Mouse (Mus musculus) embryonic facial prominence, embryonic 14.5 days (tissue): ENCODE measurements around the gene Cmtm2a. TPM values are rescaled to one million over a fixed set of nuclear protein-coding genes. Genes with fewer than 3 reads are reported as not detected.
"Not testable (repeated sequence)": the region's sequence is repeated elsewhere in the genome, so short reads cannot be mapped to it uniquely, and the experiment has no call there.

Experiments
- ATAC-seq: fragments of 200-750 bp; cut with Nextera tagmentation; 2 replicates; pipeline ENCODE4 v1.8.0; 2017; ENCODE audit warnings: low read depth, moderate number of reproducible peaks, moderate TSS enrichment
- DNase-seq: peaks from one replicate; pipeline ENCODE4 v3.0.0-alpha.2; 2015; ENCODE audit warnings: low spot score
- H3K27ac ChIP-seq: fragments of 300-500 bp; sonication (generic); replicated peaks from 2 replicates; pipeline ENCODE4 v1.5.1; 2014; ENCODE audit warnings: low read depth, mild to moderate bottlenecking, low read length, moderate library complexity
- H3K27me3 ChIP-seq: fragments of 300-500 bp; sonication (generic); replicated peaks from 2 replicates; pipeline ENCODE4 v1.6.1; 2014; ENCODE audit warnings: low read length; ENCODE audit not compliant: control insufficient read depth, insufficient read depth
- H3K36me3 ChIP-seq: fragments of 300-500 bp; sonication (generic); 2 replicates; pipeline ENCODE4 v1.6.1; 2014; ENCODE audit warnings: low read length, mixed read lengths; ENCODE audit not compliant: control insufficient read depth, insufficient read depth
- H3K4me1 ChIP-seq: fragments of 300-500 bp; sonication (generic); 2 replicates; pipeline ENCODE4 v1.6.1; 2014; ENCODE audit warnings: antibody characterized with exemption, low read length; ENCODE audit not compliant: control insufficient read depth, insufficient read depth
- H3K4me2 ChIP-seq: fragments of 300-500 bp; sonication (generic); 2 replicates; pipeline ENCODE4 v1.6.1; 2014; ENCODE audit warnings: low read depth, mild to moderate bottlenecking, low read length, moderate library complexity, mixed read lengths
- H3K4me3 ChIP-seq: fragments of 300-500 bp; sonication (generic); 2 replicates; pipeline ENCODE4 v1.5.1; 2014; ENCODE audit warnings: low read depth, mild to moderate bottlenecking, low read length
- H3K9ac ChIP-seq: fragments of 300-500 bp; sonication (generic); 2 replicates; pipeline ENCODE4 v1.6.1; 2014; ENCODE audit warnings: low read depth, mild to moderate bottlenecking, low read length, moderate library complexity, mixed read lengths
- H3K9me3 ChIP-seq: fragments of 300-500 bp; sonication (generic); 2 replicates; pipeline ENCODE4 v1.6.1; 2016; ENCODE audit warnings: low read length; ENCODE audit not compliant: control insufficient read depth
- WGBS: fragments of 180-500 bp; shearing (Covaris S2); extraction: QIAGEN DNeasy Blood & Tissue Kit; methylation state at CpG from one replicate; pipeline ENCODE4 v1.1.7; 2014; 5-methylcytosine and 5-hydroxymethylcytosine counted together
- polyA plus RNA-seq: library from polyadenylated mRNA; unstranded; fragments of >200 nt; fragmentation: Nextera tagmentation; extraction: Ambion mirVana; gene quantifications from 2 replicates; pipeline ENCODE4 v1.2.1, GENCODE M21; 2014

Gene Cmtm2a
- polyA plus RNA-seq, 1 experiment from 2014 or later: not detected

DNA sequence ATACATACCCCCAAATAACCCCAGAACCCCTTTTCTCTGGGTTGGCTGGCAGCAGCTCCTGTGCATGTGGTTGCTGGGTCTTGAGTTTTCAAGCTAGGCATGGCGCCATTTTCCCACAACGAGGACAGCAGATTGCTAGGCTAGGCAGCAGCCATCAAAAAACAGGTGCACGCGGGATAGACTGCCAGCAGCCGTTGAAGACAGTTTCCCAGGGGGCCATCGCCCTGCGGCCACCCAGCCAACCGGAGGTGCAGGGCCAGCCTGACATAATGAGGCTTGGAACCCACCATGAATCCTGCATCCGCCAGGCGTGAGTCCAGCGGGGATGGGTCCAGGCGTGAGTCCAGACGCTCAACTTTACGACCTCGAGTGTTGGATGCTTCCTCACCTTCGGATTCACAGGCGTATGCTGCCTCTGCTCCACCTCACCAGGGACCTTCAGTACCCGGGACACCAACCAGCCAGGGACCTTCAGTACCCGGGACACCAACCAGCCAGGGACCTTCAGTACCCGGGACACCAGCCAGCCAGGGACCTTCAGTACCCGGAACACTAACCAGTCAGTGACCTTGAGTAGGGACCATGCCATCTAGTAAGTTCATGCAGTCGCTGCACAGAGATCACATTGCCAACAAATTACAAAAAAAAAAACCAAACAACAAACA is 28.6 kb downstream of the Cmtm2a start:
- H3K27ac ChIP-seq, ATAC-seq, H3K4me3 ChIP-seq, H3K9me3 ChIP-seq, DNase-seq, H3K9ac ChIP-seq, H3K4me2 ChIP-seq, H3K27me3 ChIP-seq, H3K4me1 ChIP-seq: not testable (repeated sequence)
- H3K36me3 ChIP-seq: peaks cover 19% of the 10 kb centered on the region
- 94% methylated on average over 18 of the region's 22 CpGs for WGBS

DNA sequence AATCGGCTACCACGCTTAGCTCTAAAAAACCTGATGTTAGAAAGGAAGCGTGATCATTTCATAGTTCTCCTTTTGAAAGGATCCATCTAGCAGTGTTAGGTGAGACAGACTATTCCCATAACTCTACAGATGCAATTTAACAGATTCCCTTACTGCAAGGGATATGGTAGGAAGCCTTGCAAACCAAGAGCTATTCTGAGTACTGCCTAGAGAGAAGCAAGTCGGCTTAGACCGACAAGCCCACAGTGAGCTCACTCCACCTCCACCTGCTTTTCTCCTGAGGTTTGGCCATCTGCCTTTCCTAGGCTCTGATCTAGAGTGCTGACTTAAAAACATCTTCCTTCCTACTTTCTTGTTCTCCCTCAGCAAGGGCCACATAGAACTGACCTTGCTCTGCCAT is 31.2 kb downstream of the Cmtm2a start:
- H3K4me2 ChIP-seq, H3K4me3 ChIP-seq, ATAC-seq, H3K9me3 ChIP-seq, H3K27ac ChIP-seq, H3K9ac ChIP-seq, H3K27me3 ChIP-seq, DNase-seq, H3K4me1 ChIP-seq: not testable (repeated sequence)
- 93% methylated on average over 5 of the region's 5 CpGs for WGBS
- H3K36me3 ChIP-seq: peaks cover 43% of the 10 kb centered on the region

DNA sequence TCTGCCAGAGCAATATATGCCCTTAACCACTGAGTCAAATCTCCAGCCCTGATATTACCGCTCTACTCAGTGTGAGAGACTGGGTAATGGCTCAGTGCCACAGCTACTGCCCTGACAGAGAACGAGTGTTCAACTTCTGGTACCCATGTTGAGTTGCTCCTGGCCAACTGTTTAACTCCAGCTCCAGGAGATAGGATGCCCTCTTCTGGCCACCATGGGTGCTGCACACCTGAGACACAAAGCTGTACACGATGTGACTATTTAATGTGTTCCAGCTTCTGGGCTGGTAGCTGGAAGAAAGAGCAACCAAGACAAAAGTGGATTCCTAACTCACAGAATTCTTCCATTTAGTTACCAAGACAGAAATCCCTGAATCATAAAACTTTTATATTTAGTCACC is 40.0 kb downstream of the Cmtm2a start:
- H3K9ac ChIP-seq: no peak overlapping the region
- H3K27me3 ChIP-seq: peaks cover 3% of the 10 kb centered on the region; the same call in 1 of the 2 replicates
- no peak overlapping the region for H3K4me3 ChIP-seq
- H3K9me3 ChIP-seq: peaks cover 4% of the 10 kb centered on the region; the same call in 1 of the 2 replicates
- peaks cover 10% of the 10 kb centered on the region for H3K36me3 ChIP-seq
- no peak overlapping the region for H3K27ac ChIP-seq
- no peak overlapping the region for H3K4me2 ChIP-seq
- peaks cover 7% of the 10 kb centered on the region for H3K4me1 ChIP-seq
- ATAC-seq (no peak), DNase-seq (no peak)
- WGBS: 93% methylated on average over 3 of the region's 3 CpGs

DNA sequence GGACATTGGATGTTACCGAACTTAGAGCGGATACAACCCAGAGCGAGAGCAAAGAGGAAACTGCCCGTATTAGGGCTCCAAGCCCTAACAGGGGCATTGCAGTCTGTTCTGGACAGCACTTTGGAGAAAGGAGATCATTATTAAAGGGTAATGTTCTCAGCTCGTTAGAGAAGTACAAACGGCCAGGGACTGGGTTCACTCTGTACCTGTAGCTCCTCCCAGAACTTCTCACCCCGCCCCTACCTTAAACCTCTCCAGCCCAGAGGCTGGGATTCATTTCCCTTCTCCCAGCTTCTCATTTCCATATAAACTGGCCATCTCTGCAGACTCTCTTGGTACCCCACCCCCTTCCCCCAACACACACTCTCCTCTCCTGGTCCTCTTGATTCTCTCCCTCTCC is 41.5 kb downstream of the Cmtm2a start:
- no peak overlapping the region for H3K27ac ChIP-seq
- H3K9me3 ChIP-seq: no peaks in the 10 kb centered on the region
- WGBS: 0% methylated on average over 7 of the region's 7 CpGs
- H3K4me3 ChIP-seq: peak overlapping the region; percentile 73
- H3K4me2 ChIP-seq: peak overlapping the region; percentile 65
- DNase-seq (peak; percentile 16), ATAC-seq (peak; percentile 7; the same call in 1 of the 2 replicates)
- peak overlapping the region; percentile 82 for H3K9ac ChIP-seq
- no peaks in the 10 kb centered on the region for H3K36me3 ChIP-seq
- peaks cover 3% of the 10 kb centered on the region; the same call in 1 of the 2 replicates for H3K27me3 ChIP-seq
- peaks cover 13% of the 10 kb centered on the region for H3K4me1 ChIP-seq

DNA sequence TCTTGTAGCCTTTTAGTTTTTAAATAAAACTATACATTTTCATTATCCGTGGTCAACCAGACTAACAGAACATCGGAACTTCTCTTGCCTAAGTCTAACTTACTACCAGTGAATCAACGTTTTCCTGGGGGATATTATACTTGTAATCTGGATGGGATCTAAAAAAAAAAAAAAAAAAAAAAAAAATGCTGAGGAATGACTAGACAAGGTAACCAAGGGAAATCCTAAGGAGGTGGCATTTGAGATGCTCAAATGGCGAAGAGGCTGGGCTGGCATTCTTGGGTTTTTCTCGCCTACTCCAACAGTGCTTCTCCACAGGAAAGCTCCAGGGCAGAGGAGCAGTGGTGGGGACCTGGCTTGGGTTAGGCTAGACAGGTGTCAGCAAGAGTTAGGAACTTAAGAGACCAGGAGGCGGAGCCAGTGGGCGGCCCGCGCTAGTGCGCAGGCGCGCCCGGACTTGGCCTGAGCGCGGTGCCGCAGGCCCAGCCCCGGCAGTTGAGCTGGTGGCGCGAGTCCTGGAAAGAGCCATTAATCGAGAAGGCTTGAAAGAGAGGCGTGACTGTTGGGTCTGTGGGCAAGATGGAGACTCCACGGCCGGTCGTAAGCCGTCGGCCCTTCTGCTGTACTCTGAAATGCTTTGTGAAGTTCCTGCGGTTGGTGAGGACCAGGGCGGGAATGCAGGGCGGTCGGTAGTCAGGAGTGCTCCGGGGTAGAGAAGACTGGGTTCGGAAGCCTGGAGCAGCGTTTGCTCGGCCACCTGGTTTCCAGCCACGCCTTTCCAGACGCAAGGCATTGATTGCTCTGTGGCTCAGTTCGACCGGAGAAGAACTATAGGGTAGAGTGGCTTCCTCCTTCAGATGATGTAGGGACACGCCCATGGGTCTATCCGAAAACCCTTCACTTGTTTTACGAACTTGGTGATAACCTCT is 42.3 kb downstream of the Cmtm2a start, which contains the start of gene Cklf:
Cklf (plus strand) TSS at position 423 of the 929 bp plus-strand sequence.
- DNase-seq: peak; percentile 94
- H3K4me2 ChIP-seq: peak within 1 kb of the TSS; percentile 65

DNA sequence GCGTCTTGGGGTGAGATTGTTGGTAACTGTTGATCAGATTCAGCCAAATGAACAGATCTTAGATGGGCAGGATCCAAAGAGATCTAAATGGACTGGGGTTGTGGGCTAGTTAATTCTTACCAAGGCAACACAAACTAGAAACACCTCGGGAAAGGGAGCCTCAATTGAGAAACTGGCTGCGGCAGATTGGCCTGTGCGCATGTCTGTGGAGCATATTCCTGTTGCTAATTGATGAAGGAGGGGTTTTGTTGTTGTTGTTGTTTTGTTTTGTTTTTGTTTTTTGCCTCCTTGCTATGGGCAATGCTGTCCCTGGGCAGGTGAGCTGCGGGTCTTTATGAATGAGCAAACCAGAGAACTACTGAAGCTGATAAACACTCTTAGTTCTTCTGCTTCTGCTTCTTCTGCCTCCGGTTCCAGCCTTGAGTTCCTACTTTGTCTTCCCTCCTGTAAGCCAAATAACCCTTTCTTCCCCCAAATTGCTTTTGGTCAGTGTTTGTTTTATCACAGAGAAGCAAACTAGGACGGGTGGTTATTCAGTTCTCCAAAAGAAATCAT is 43.5 kb downstream of the Cmtm2a start:
- Histone ChIP-seq H3K9me3 (no peaks in the 10 kb centered on the region), H3K9ac (no peak overlapping the region), H3K27ac (no peak overlapping the region), H3K27me3 (peaks cover 3% of the 10 kb centered on the region; the same call in 1 of the 2 replicates), H3K4me2 (no peak overlapping the region), H3K4me1 (peaks cover 13% of the 10 kb centered on the region), H3K36me3 (peaks cover 8% of the 10 kb centered on the region; the same call in 1 of the 2 replicates), H3K4me3 (no peak overlapping the region)
- ATAC-seq (no peak), DNase-seq (no peak)
- WGBS: 81% methylated on average over 7 of the region's 7 CpGs

More for the DNA sequence above, 42.3 kb downstream of the Cmtm2a start, which contains the start of gene Cklf:
- Histone ChIP-seq H3K4me1 (peaks cover 13% of the 10 kb centered on the region), H3K9ac (peak within 1 kb of the TSS; percentile 82), H3K9me3 (no peaks in the 10 kb centered on the region), H3K27me3 (peaks cover 3% of the 10 kb centered on the region; the same call in 1 of the 2 replicates), H3K27ac (peak within 1 kb of the TSS; percentile 88), H3K4me3 (peak within 1 kb of the TSS; percentile 73), H3K36me3 (no peaks in the 10 kb centered on the region)
- ATAC-seq: peak; percentile 89
- WGBS: 4% methylated on average over 40 of the region's 41 CpGs

DNA sequence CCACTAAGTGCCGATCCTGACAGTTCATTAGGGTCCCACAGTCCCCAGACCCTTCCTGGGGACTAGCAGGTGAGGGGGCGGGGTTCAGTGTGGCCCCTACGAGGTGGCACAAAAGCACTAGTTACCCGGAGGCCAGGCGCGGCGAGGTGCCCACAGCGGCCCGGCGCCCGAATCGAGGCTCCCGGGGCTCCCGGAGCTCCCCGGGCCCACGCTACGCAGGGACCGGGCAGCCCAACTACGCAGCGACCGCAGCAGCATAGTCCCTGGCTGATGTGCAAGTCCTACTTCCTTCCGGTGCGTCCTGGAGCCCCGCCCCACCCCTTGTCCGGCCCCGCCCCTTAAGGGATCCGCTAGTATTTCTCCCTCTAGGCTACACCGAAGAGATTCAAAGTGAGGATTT is 44.7 kb downstream of the Cmtm2a start, which contains the start of gene Tk2:
Tk2 (minus strand) TSS at position 283 of the 400 bp plus-strand sequence.
- Histone ChIP-seq H3K9me3 (no peaks in the 10 kb centered on the region), H3K4me3 (peak within 1 kb of the TSS; percentile 88), H3K27ac (peak within 1 kb of the TSS; percentile 52; the same call in 1 of the 2 replicates), H3K9ac (peak within 1 kb of the TSS; percentile 83), H3K4me1 (peaks cover 13% of the 10 kb centered on the region), H3K27me3 (peaks cover 3% of the 10 kb centered on the region; the same call in 1 of the 2 replicates), H3K36me3 (peaks cover 9% of the 10 kb centered on the region; the same call in 1 of the 2 replicates), H3K4me2 (peak within 1 kb of the TSS; percentile 89)
- WGBS: 0% methylated on average over 9 of the region's 28 CpGs
- DNase-seq (peak; percentile 90), ATAC-seq (peak; percentile 91)

DNA sequence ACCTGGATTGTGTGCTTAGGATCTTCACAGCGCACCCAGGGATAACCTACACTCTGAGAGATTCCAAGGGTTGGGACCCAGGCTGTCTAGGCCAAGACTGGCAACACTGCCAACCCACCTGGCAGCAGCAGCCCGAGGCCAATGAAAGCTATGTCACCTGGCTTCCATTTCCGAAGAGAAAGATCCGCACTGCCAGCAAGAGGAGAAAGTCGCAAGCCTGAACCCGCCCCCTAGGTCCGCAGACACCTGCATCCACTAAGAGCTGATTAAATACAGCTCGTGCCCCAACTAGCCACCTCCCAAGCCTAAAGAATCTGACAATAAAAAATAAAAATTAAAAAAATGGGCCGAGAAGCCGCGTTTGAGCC is 45.1 kb downstream of the Cmtm2a start:
- H3K4me1 ChIP-seq: peaks cover 13% of the 10 kb centered on the region
- peak overlapping the region; percentile 52; the same call in 1 of the 2 replicates for H3K27ac ChIP-seq
- ATAC-seq (peak; percentile 7; the same call in 1 of the 2 replicates), DNase-seq (peak; percentile 15)
- WGBS: 1% methylated on average over 11 of the region's 11 CpGs
- H3K4me3 ChIP-seq: peak overlapping the region; percentile 88
- peaks cover 13% of the 10 kb centered on the region; the same call in 1 of the 2 replicates for H3K36me3 ChIP-seq
- H3K4me2 ChIP-seq: peak overlapping the region; percentile 89
- no peaks in the 10 kb centered on the region for H3K9me3 ChIP-seq
- H3K27me3 ChIP-seq: peaks cover 3% of the 10 kb centered on the region; the same call in 1 of the 2 replicates
- H3K9ac ChIP-seq: peak overlapping the region; percentile 83
